Mouse (Mus musculus) forebrain, embryonic 15.5 days (tissue): ENCODE results near the gene Tns3. TPM values are rescaled to one million over a fixed set of nuclear protein-coding genes. Genes with fewer than 3 reads are reported as not detected.

Experiments used
- ATAC-seq: fragments of 200-750 bp; cut with Nextera tagmentation; replicated peaks from 2 replicates; pipeline ENCODE4 v1.8.0; 2017; ENCODE audit warnings: mild to moderate bottlenecking, moderate TSS enrichment, moderate library complexity
- H3K27ac ChIP-seq: fragments of 300-500 bp; sonication (generic); replicated peaks from 2 replicates; pipeline ENCODE4 v1.5.1; 2015; ENCODE audit warnings: mild to moderate bottlenecking, inconsistent platforms
- H3K27me3 ChIP-seq: fragments of 300-500 bp; sonication (generic); 2 replicates; pipeline ENCODE4 v1.6.1; 2015; ENCODE audit warnings: inconsistent platforms
- H3K36me3 ChIP-seq: fragments of 300-500 bp; sonication (generic); 2 replicates; pipeline ENCODE4 v1.6.1; 2015; ENCODE audit warnings: mild to moderate bottlenecking, inconsistent platforms
- H3K4me1 ChIP-seq: fragments of 300-500 bp; sonication (generic); 2 replicates; pipeline ENCODE4 v1.6.1; 2015; ENCODE audit warnings: inconsistent platforms
- H3K4me2 ChIP-seq: fragments of 300-500 bp; sonication (generic); replicated peaks from 2 replicates; pipeline ENCODE4 v1.6.1; 2015; ENCODE audit warnings: mild to moderate bottlenecking, inconsistent platforms
- H3K4me3 ChIP-seq: fragments of 300-500 bp; sonication (generic); 2 replicates; pipeline ENCODE4 v1.5.1; 2015; ENCODE audit warnings: mild to moderate bottlenecking, inconsistent platforms
- H3K9ac ChIP-seq: fragments of 300-500 bp; sonication (generic); replicated peaks from 2 replicates; pipeline ENCODE4 v1.6.1; 2015; ENCODE audit warnings: mild to moderate bottlenecking, inconsistent platforms
- H3K9me3 ChIP-seq: fragments of 300-500 bp; sonication (generic); 2 replicates; pipeline ENCODE4 v1.6.1; 2016; ENCODE audit warnings: inconsistent platforms
- WGBS: fragments of 180-500 bp; shearing (Covaris S2); methylation state at CpG from one replicate; pipeline ENCODE4 v1.1.7; 2015; ENCODE audit warnings: mixed read lengths; 5-methylcytosine and 5-hydroxymethylcytosine counted together
- polyA plus RNA-seq: library from polyadenylated mRNA; unstranded; fragments of >200 nt; fragmentation: Nextera tagmentation; extraction: Ambion mirVana; gene quantifications from 2 replicates; pipeline ENCODE4 v1.2.1, GENCODE M21; 2015

The Tns3 gene
- polyA plus RNA-seq, 1 experiment from 2014 or later, result 8.0 TPM

DNA sequence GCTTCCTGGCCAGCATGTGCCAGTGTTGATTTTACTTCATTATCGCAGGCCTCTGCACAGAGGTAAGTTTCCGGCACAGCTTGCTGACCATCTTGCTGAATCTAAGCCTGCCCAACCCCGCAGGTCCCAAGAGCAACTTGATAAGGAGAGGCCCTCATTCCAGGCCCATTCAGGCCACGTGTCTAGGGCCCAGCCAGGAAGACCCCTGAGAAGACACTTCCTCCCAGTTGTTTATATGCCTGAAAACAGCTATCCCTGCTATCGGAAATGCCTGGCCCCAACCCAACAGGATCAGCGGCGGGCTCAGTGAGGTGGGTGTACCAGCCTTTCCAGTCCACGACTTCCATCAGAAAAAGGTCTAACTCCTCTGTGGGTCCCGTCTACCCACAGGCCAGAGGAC is 194.8 kb downstream of the Tns3 start:
- Histone ChIP-seq H3K36me3 (no peaks in the 10 kb centered on the region), H3K4me2 (no peak overlapping the region), H3K27me3 (no peaks in the 10 kb centered on the region), H3K4me3 (no peak overlapping the region), H3K27ac (no peak overlapping the region), H3K9ac (no peak overlapping the region), H3K4me1 (peaks cover 28% of the 10 kb centered on the region), H3K9me3 (no peaks in the 10 kb centered on the region)
- 80% methylated on average over 9 of the region's 9 CpGs for WGBS
- no peak for ATAC-seq

DNA sequence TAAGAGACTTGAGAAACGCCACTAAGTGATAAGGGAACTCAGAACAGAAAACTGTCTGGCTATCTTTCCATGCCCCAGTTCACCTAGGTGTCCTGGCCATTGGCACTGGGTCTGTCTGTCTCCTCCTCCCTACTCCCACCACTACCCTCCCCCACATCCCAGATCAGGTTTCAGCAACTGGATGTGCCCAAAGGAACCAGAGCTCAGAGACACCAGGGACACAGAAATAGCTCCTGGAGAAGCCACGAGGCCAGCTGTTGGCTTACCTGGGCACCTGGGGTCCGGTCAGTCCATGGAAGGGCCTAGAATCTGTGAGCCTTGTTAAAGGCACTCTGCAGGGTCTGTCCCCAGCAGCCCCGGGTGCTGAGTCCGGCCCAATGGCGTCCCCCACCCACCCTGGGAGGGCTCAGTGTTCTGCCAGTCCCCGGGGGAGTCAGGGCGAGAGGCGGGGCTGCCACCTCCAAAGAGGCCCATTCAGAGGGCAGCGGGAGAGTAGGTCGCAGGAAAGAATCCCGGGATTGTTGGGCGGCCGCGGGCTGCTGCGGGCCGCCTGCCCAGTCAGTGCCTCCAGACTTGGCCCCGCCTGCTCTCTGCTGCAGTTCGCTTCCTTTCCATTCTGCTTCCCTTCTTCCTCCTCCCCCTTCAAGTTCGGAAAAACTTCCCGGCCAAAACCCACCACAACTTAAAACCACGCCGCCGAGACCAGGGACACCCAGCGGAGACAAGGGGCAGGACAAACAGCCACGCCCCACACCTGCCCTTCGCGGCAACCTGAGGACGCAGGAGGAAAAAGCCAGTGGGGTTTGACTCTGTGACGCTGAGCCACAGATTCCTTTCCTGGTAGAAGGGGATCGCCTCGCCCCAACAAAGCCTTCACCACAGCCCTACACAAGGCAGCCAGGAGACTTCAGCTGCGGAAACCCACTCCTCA is 195.9 kb downstream of the Tns3 start:
- WGBS, result under 1% methylated on average over 33 of the region's 33 CpGs
- Histone ChIP-seq H3K27ac (peak overlapping the region; percentile 69), H3K4me2 (peak overlapping the region; percentile 67), H3K36me3 (no peaks in the 10 kb centered on the region), H3K9ac (peak overlapping the region; percentile 36), H3K4me1 (peaks cover 28% of the 10 kb centered on the region), H3K4me3 (peak overlapping the region; percentile 38), H3K27me3 (no peaks in the 10 kb centered on the region), H3K9me3 (no peaks in the 10 kb centered on the region)
- peak; percentile 89 for ATAC-seq

DNA sequence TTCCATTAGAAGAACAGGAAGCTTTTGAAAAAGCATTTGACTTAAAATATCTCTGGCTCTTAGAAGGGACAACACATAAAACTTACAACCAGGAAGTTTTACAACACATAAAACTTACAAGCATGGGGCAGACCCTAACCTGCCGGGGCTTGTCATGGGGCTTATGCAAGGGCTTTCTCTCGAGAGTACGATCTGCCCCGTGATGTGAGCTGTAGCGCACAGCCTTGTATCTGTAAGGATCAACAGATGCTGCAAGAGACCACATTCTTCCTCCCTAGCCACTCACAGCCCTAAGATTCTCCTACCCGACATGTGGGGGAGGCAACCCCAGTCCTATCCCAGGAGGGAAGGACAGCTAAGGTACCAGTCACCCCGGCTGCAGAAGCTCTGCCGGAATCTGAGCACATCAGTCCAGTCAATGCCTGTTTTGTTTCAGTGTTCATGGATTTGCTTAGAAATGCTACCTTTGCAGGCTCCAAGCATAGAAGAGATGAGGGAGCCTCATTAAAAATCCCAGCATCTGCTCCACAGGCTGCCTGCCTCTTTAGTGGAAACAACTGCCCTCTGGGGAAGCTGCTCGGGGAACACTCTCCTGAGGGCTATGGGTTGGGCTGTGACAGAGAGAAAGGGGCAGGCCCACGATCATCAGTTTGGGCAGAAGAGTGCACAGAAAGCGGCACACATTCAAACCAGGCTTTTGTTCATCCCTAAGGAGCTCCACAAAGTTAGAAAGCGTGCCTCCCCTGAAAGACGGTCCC is 196.8 kb downstream of the Tns3 start:
- no peaks in the 10 kb centered on the region for H3K36me3 ChIP-seq
- no peaks in the 10 kb centered on the region for H3K9me3 ChIP-seq
- peak overlapping the region; percentile 52 for H3K27ac ChIP-seq
- ATAC-seq, result peak; percentile 42
- WGBS, result 7% methylated on average over 13 of the region's 13 CpGs
- peak overlapping the region; percentile 38 for H3K4me3 ChIP-seq
- H3K4me2 ChIP-seq, result peak overlapping the region; percentile 67
- no peaks in the 10 kb centered on the region for H3K27me3 ChIP-seq
- peaks cover 28% of the 10 kb centered on the region for H3K4me1 ChIP-seq
- H3K9ac ChIP-seq, result peak overlapping the region; percentile 36

DNA sequence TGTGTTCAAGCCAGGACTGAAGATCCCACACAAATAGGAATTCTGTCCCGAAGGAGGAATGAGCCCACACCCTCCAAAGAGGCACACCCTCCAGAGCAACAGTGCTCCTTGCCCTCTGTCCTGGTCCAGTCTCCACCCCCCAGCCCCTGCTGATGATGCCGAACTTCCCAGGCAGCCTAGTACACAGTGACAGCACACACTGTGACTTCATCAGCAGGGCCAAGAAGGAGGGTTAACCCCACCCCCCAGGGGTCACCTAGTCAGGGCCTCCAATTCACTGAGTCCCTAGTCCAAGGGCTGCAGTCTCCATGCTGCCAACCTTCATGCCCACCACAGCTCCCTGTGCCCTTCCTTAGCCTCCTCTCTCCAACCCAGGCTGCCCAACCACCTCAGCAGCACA is 200.5 kb downstream of the Tns3 start:
- H3K36me3 ChIP-seq, result no peaks in the 10 kb centered on the region
- H3K9me3 ChIP-seq, result no peaks in the 10 kb centered on the region
- H3K4me3 ChIP-seq, result no peak overlapping the region
- no peak overlapping the region for H3K9ac ChIP-seq
- no peak overlapping the region for H3K27ac ChIP-seq
- no peak overlapping the region for H3K4me2 ChIP-seq
- H3K27me3 ChIP-seq, result no peaks in the 10 kb centered on the region
- WGBS, result 83% methylated on average over 2 of the region's 2 CpGs
- ATAC-seq, result no peak
- peaks cover 36% of the 10 kb centered on the region for H3K4me1 ChIP-seq

DNA sequence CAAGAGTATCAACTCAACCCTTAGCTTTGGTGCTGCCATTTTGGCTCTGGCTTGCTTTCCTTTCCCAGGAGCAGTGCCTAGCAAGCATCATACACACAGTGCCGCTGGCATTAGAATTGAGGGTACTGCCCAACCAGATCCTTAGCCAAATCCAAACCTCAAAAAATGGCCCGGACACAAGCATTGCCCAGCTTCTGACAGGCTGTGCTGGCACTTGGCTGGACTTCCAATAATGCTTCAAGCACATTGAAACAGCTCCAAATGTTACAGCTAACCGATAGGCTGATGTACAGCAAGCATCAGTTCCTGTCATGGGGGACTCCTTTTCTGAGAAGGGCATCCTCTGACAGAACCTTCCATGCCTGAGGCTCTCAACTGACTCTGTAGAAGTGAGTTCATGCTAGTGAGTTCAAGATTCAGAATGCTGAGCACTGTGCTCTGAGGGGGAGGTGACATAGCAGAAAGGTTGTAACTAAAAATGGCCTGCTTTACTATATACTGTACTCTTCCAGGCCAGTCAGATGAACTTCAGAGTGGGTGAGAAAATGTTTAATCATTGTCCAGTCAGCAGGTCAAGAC is 201.4 kb downstream of the Tns3 start:
- 80% methylated on average over 3 of the region's 3 CpGs for WGBS
- no peak overlapping the region for H3K27ac ChIP-seq
- no peak overlapping the region for H3K9ac ChIP-seq
- H3K27me3 ChIP-seq, result no peaks in the 10 kb centered on the region
- no peak overlapping the region for H3K4me3 ChIP-seq
- H3K36me3 ChIP-seq, result no peaks in the 10 kb centered on the region
- no peak overlapping the region for H3K4me2 ChIP-seq
- no peaks in the 10 kb centered on the region for H3K9me3 ChIP-seq
- H3K4me1 ChIP-seq, result peaks cover 35% of the 10 kb centered on the region
- ATAC-seq, result no peak

DNA sequence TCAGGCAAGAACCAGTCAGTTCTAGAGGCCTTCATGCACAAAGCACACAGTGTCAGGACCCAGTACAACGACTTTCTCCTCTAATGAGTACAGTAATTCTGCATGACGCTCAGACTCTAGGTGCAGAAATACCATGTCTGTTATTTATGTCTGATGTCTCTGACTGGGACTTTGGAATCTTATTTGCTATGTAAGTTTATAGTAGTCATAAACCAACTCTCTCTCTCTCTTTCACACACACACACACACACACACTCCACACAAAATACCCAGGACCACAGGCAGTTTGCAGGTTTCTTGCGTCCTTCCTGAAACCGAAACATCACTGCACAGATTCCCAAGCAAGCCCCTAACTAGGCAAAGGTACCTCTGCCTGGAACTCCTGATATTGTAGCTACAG is 203.5 kb downstream of the Tns3 start:
- WGBS, result 79% methylated on average over 4 of the region's 4 CpGs
- Histone ChIP-seq H3K36me3 (no peaks in the 10 kb centered on the region), H3K9me3 (no peaks in the 10 kb centered on the region), H3K4me2 (no peak overlapping the region), H3K4me3 (no peak overlapping the region), H3K9ac (no peak overlapping the region), H3K27ac (no peak overlapping the region), H3K4me1 (peaks cover 38% of the 10 kb centered on the region), H3K27me3 (no peaks in the 10 kb centered on the region)
- no peak for ATAC-seq

DNA sequence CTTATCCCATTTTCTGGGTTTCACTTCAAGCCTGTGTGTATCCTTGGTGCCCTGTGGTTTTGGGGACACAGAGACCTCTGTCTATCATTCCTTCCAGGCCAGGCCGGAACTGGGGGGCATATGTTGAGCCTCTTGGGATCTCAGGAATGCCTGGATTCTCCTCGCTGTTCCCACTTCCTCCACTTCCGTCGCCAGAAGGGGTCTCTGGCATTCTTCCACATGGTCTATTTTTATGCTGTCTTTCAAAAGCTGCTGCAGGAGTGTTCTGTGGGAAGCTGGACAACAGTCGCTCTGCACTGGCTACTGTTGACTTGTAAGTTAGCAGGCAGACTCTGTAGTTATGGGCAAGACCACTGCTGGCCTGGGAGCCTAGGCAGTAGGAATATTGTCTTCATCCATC is 206.4 kb downstream of the Tns3 start:
- ATAC-seq, result no peak
- no peaks in the 10 kb centered on the region for H3K36me3 ChIP-seq

DNA sequence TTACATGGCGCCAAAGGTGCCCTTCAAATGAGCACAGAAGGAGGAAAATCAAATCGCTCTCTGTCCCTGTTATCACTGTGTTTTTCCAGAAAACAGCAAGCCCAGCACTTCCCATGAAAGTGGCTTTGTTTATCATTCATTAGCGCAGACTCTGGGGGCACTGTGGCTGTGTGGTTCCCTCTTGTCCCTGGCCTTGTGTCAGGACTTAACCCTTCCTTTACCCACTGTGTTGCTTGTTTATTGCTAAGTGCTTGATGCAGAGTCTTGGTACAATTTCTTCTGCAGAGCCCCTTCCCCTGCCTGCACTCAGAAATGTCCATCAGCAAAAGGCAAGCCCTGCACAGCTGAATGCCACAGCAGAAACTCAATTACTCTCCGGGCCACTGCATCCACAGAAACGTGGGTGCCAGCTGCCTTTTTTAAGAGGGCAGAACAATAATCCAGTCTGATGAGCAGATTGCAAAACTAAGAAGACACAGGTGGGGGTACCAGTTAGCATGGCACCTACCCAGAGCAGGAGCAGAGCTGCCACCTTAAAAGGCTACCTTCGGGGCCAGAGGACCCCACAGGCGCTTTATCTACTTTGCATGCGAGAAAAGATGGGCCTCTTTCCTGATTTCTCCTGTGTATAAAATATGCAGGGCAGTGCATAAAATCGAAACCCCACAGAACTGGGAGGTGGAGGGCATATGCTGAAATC is 207.6 kb downstream of the Tns3 start:
- H3K4me2 ChIP-seq, result no peak overlapping the region
- WGBS, result 15% methylated on average over 9 of the region's 9 CpGs
- no peaks in the 10 kb centered on the region for H3K27me3 ChIP-seq
- H3K9me3 ChIP-seq, result no peaks in the 10 kb centered on the region
- no peak overlapping the region for H3K4me3 ChIP-seq
- H3K4me1 ChIP-seq, result peaks cover 52% of the 10 kb centered on the region
- peak overlapping the region; percentile 69 for H3K27ac ChIP-seq
- peak; percentile 76 for ATAC-seq
- H3K36me3 ChIP-seq, result no peaks in the 10 kb centered on the region
- H3K9ac ChIP-seq, result no peak overlapping the region

More for the DNA sequence above, 206.4 kb downstream of the Tns3 start:
- Histone ChIP-seq H3K9me3 (no peaks in the 10 kb centered on the region), H3K27ac (peak overlapping the region; percentile 69), H3K27me3 (no peaks in the 10 kb centered on the region), H3K4me1 (peaks cover 50% of the 10 kb centered on the region), H3K9ac (no peak overlapping the region), H3K4me2 (0 out of 2 replicates have a peak overlapping the region, but pooled peaks have one; percentile 11), H3K4me3 (no peak overlapping the region)
- 15% methylated on average over 5 of the region's 5 CpGs for WGBS

DNA sequence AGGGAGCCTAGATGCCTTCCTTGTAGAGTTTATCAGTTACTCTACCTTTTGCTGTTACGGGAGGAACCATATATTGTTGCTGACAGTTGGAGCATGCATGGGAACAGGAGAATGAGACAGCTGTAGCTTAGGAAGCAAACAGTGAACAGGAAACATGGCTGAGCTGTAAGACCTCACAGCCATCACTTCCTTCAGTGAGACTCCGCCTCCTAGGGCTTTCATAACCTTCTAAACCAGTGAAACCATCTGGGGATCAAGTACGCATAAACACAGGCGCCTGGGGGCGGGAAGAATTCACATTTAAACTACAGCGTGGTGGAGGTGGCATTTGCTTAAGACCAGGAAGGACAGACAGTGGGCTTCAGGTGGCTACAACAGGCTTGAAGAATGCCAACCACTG is 208.7 kb downstream of the Tns3 start:
- H3K27ac ChIP-seq, result peak overlapping the region; percentile 69; the same call in 1 of the 2 replicates
- H3K4me2 ChIP-seq, result no peak overlapping the region
- no peaks in the 10 kb centered on the region for H3K36me3 ChIP-seq
- H3K9me3 ChIP-seq, result no peaks in the 10 kb centered on the region
- peaks cover 52% of the 10 kb centered on the region for H3K4me1 ChIP-seq
- WGBS, result 85% methylated on average over 6 of the region's 6 CpGs
- H3K27me3 ChIP-seq, result no peaks in the 10 kb centered on the region
- H3K9ac ChIP-seq, result no peak overlapping the region
- no peak for ATAC-seq
- no peak overlapping the region for H3K4me3 ChIP-seq

DNA sequence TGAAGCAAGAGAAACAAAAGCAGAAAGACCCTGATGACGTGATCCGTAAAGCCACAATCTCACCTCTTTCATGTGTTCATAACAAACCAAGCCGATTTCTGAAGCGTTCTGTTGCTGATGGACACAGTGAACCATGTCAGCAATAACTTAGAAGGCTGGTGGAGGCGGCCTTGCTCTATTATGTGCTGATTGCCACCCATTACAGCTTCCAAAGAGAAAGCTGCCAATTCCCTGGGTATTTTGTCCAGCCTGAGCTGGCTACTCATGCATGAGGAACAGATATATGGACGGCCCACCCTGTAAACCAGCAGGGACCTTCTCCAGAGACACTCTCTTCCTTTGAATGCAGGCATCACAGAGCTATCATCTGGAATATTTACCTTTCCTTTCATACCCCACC is 211.1 kb downstream of the Tns3 start:
- Histone ChIP-seq H3K27me3 (no peaks in the 10 kb centered on the region), H3K9ac (0 out of 2 replicates have a peak overlapping the region, but pooled peaks have one; percentile 4), H3K27ac (0 out of 2 replicates have a peak overlapping the region, but pooled peaks have one; percentile 17), H3K4me3 (no peak overlapping the region), H3K4me1 (peaks cover 39% of the 10 kb centered on the region), H3K9me3 (no peaks in the 10 kb centered on the region), H3K36me3 (no peaks in the 10 kb centered on the region), H3K4me2 (no peak overlapping the region)
- peak; percentile 39; the same call in 1 of the 2 replicates for ATAC-seq
- WGBS, result 41% methylated on average over 6 of the region's 6 CpGs

DNA sequence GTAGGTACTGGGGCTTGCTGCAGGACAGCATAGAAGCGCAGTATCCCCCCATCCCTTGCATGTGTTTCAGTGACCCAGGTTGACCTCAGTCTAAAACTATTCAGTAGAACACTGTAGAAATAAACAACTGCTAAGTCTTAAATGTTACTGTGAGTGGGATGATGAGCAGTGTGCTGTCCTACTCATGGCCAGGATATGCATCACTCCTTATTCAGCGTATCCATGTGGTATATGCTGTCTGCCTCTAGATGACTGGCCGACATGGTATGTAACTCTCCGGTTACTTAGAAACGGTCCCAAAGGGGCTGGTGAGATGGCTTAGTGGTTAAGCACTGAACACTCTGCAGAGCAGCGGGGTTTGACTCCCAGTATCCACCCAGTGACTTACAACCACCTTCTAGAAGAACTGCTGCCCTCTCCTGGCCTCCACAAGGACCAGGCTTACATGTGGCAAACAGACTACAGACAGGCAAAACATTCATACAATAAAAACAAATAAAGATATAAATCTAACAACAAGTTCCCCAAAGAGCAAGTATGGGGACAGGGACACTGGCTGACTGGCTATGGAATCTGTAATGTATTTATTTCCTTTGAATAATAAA is 212.6 kb downstream of the Tns3 start:
- H3K27me3 ChIP-seq, result no peaks in the 10 kb centered on the region
- H3K4me3 ChIP-seq, result no peak overlapping the region
- H3K27ac ChIP-seq, result no peak overlapping the region
- H3K9me3 ChIP-seq, result no peaks in the 10 kb centered on the region
- no peaks in the 10 kb centered on the region for H3K36me3 ChIP-seq
- H3K9ac ChIP-seq, result no peak overlapping the region
- peaks cover 23% of the 10 kb centered on the region for H3K4me1 ChIP-seq
- H3K4me2 ChIP-seq, result no peak overlapping the region
- ATAC-seq, result no peak
- WGBS, result 92% methylated on average over 6 of the region's 6 CpGs
